Mouse (Mus musculus) testis, adult 2 months (tissue): ENCODE data around the gene Lrp1. TPM values are rescaled to one million over a fixed set of nuclear protein-coding genes. Genes with fewer than 3 reads are reported as not detected.

Experiments
- H3K27ac ChIP-seq: fragments of 200-500 bp; 2 replicates; pipeline ENCODE4 v1.5.1; 2012; ENCODE audit warnings: low read depth, low read length; ENCODE audit not compliant: control insufficient read depth, insufficient read depth
- H3K27me3 ChIP-seq: fragments of 200-500 bp; 2 replicates; pipeline ENCODE4 v1.6.1; 2012; ENCODE audit warnings: mild to moderate bottlenecking, low read length, moderate library complexity; ENCODE audit not compliant: control insufficient read depth, insufficient read depth
- H3K36me3 ChIP-seq: fragments of 200-500 bp; 2 replicates; pipeline ENCODE4 v1.6.1; 2012; ENCODE audit warnings: mild to moderate bottlenecking, low read length; ENCODE audit not compliant: control insufficient read depth, insufficient read depth
- H3K4me1 ChIP-seq: fragments of 200-500 bp; 2 replicates; pipeline ENCODE4 v1.6.1; 2012; ENCODE audit warnings: low read length; ENCODE audit not compliant: control insufficient read depth, insufficient read depth
- H3K4me3 ChIP-seq: fragments of 200-500 bp; 2 replicates; pipeline ENCODE4 v1.5.1; 2012; ENCODE audit warnings: low read depth, mild to moderate bottlenecking, low read length, moderate library complexity, mixed read lengths; ENCODE audit not compliant: control insufficient read depth
- CTCF ChIP-seq: fragments of 200-500 bp; IDR thresholded peaks from 2 replicates; pipeline ENCODE4 v1.5.1; 2012; ENCODE audit warnings: low read depth, mild to moderate bottlenecking, inconsistent platforms, low read length, moderate library complexity; ENCODE audit not compliant: control insufficient read depth, insufficient read depth, insufficient replicate concordance
- POLR2A ChIP-seq: fragments of 200-500 bp; IDR thresholded peaks from 2 replicates; pipeline ENCODE4 v1.6.1; 2012; ENCODE audit warnings: low read depth, mild to moderate bottlenecking, inconsistent platforms, low read length, moderate library complexity; ENCODE audit not compliant: control insufficient read depth
- polyA plus RNA-seq: library from polyadenylated mRNA; depleted of rRNA; stranded (reverse); fragments of >200 nt; gene quantifications from 2 replicates; pipeline ENCODE4 v1.2.3, GENCODE M21; 2012; rRNA removed

The Lrp1 gene
- polyA plus RNA-seq, 1 experiment: 20.8 TPM

GRCm38 (mm10) chr10:127499516-127499915 lies 121.4 kb downstream of the Lrp1 start:
- H3K4me3 ChIP-seq: no peak overlapping the region
- H3K4me1 ChIP-seq: no peaks in the 10 kb centered on the region
- no peaks in the 10 kb centered on the region for H3K27me3 ChIP-seq
- H3K27ac ChIP-seq: no peak overlapping the region
- no peaks in the 10 kb centered on the region; the same call in 1 of the 2 replicates for H3K36me3 ChIP-seq
- TF ChIP-seq CTCF (no peak), POLR2A (no peak)

GRCm38 (mm10) chr10:127496156-127496555 lies 124.8 kb downstream of the Lrp1 start:
- no peak overlapping the region for H3K27ac ChIP-seq
- no peak for TF ChIP-seq POLR2A
- no peak for TF ChIP-seq CTCF
- peaks cover 2% of the 10 kb centered on the region for H3K36me3 ChIP-seq
- no peaks in the 10 kb centered on the region for H3K27me3 ChIP-seq
- no peaks in the 10 kb centered on the region for H3K4me1 ChIP-seq
- H3K4me3 ChIP-seq: no peak overlapping the region

GRCm38 (mm10) chr10:127492118-127492517 lies 128.8 kb downstream of the Lrp1 start:
- Histone ChIP-seq H3K4me1 (no peaks in the 10 kb centered on the region), H3K27ac (no peak overlapping the region), H3K27me3 (no peaks in the 10 kb centered on the region), H3K4me3 (no peak overlapping the region), H3K36me3 (peaks cover 2% of the 10 kb centered on the region)
- TF ChIP-seq CTCF (no peak), POLR2A (no peak)

- Histone ChIP-seq H3K27me3 (no peaks in the 10 kb centered on the region), H3K4me3 (no peak overlapping the region), H3K4me1 (no peaks in the 10 kb centered on the region), H3K27ac (no peak overlapping the region), H3K36me3 (peaks cover 2% of the 10 kb centered on the region)
- no peak for TF ChIP-seq CTCF
- no peak for TF ChIP-seq POLR2A
Observed at GRCm38 (mm10) chr10:127491128-127491512, 129.8 kb downstream of the Lrp1 start.

GRCm38 (mm10) chr10:127490160-127491127 lies 130.5 kb downstream of the Lrp1 start:
- Histone ChIP-seq H3K27me3 (no peaks in the 10 kb centered on the region), H3K4me1 (no peaks in the 10 kb centered on the region), H3K4me3 (no peak overlapping the region), H3K27ac (no peak overlapping the region), H3K36me3 (peaks cover 3% of the 10 kb centered on the region)
- no peak for TF ChIP-seq CTCF
- no peak for TF ChIP-seq POLR2A

DNA sequence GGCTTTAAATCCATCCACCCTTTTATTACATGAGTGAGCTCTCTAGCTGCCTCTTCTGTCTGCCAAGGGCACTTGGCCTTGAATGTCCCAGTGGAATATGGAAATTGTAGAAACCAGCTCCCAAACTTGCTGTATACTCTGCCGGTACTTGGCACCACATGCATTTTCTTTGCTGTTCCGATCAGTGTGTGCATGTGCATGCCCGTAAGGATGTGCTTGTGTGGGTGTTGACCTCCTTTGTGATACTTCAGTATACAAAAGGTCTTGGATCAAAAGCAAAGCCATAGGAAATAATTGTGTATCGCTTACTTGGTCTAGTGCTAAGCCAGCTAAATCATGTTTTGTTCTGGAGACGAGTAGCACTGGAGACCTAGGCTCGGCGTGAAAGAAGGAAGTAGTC lies 132.1 kb downstream of the Lrp1 start:
- H3K27ac ChIP-seq: no peak overlapping the region
- TF ChIP-seq POLR2A (no peak), CTCF (no peak)
- no peaks in the 10 kb centered on the region for H3K4me1 ChIP-seq
- H3K4me3 ChIP-seq: no peak overlapping the region
- H3K36me3 ChIP-seq: peaks cover 7% of the 10 kb centered on the region
- no peaks in the 10 kb centered on the region for H3K27me3 ChIP-seq

Other genes starting within 250 kb of the Lrp1 start
- gene R3hdm2, start 240.8 kb downstream of the Lrp1 start, polyA plus RNA-seq: 43.6 and 56.0 TPM in 2 replicates
- gene Stac3, start 119.5 kb downstream of the Lrp1 start, polyA plus RNA-seq: 0.97 and 1.0 TPM in 2 replicates
- 65.0 and 74.9 TPM in 2 replicates for gene Ndufa4l2, start 106.2 kb downstream of the Lrp1 start, polyA plus RNA-seq
- gene Shmt2, start 98.7 kb downstream of the Lrp1 start, polyA plus RNA-seq: 12.7 and 16.7 TPM in 2 replicates
- gene Nxph4, start 86.6 kb downstream of the Lrp1 start, polyA plus RNA-seq: 0.36 and 0.51 TPM in 2 replicates
- 3.9 and 5.9 TPM in 2 replicates for gene Stat6, start 21.8 kb upstream of the Lrp1 start, polyA plus RNA-seq
- 46.8 and 58.1 TPM in 2 replicates for gene Nemp1, start 45.8 kb upstream of the Lrp1 start, polyA plus RNA-seq
- 24.6 and 26.2 TPM in 2 replicates for gene Nab2, start 47.4 kb upstream of the Lrp1 start, polyA plus RNA-seq
- gene Myo1a, start 84.0 kb upstream of the Lrp1 start, polyA plus RNA-seq: 18.5 and 19.1 TPM in 2 replicates
- gene Tac2, start 103.3 kb upstream of the Lrp1 start, polyA plus RNA-seq: not detected in 2 replicates
- 3.8 and 4.4 TPM in 2 replicates for gene Zbtb39, start 118.4 kb upstream of the Lrp1 start, polyA plus RNA-seq
- 0.37 and 0.57 TPM in 2 replicates for gene Gpr182, start 130.6 kb upstream of the Lrp1 start, polyA plus RNA-seq
- 0.07 TPM in 2 replicates for gene Rdh1, start 138.6 kb upstream of the Lrp1 start, polyA plus RNA-seq
- gene Rdh16f1, start 138.6 kb upstream of the Lrp1 start, polyA plus RNA-seq: not detected in 2 replicates
- gene Rdh9, start 155.2 kb upstream of the Lrp1 start, polyA plus RNA-seq: 0.11 and 0.23 TPM in 2 replicates
- 0.04 TPM in 2 replicates for gene Rdh16, start 180.0 kb upstream of the Lrp1 start, polyA plus RNA-seq
- gene Rdh19, start 228.8 kb upstream of the Lrp1 start, polyA plus RNA-seq: not detected in 2 replicates
- gene Rdh16f2, start 245.3 kb upstream of the Lrp1 start, polyA plus RNA-seq: 0.23 and 0.26 TPM in 2 replicates